Mouse (Mus musculus) heart, adult 9 months (tissue): Measurements from ENCODE around the gene Gigyf1.

Source experiments
- DNase-seq, 2 experiments: peaks; one replicate each; pipeline ENCODE4 v3.0.0; 2022; ENCODE audit warnings: low spot score in 2 of 2

The Gigyf1 gene

GRCm38 (mm10) chr5:137518436-137518835 is at the start of gene Gigyf1:
Gene Gigyf1, plus strand, starts transcription at chr5:137518548.
- no peak for DNase-seq

DNA sequence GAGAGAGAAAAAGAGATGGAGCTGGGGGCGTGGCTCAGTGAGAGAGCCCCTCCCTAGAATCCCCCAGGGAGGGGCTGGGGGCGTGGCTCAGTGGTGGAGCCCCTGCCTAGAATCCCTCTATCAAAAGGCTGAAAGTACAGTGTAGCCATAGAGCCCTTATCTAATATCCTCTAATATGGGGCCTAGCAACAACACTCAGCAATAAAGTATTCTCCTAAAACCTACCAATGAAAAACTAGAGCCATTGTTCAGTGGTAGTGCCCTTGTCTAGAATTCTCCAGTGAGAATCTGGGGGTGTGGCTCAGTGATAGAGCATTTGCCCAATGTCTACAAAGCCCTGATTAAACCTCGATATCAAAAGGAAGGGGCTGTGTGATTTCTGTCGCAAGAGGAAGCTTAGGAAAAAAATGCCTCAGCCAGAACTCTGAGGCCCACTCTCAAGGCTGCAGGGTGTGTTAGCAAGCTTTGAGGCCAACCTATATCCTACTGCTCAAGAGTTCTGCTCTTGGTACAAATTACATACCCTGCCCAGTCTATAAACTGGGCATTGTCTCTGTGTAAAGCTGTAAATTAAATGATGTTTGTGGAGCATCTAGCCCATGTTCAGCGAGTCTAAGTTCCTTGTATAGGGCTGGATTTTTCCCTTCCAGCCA is 46.0 kb upstream of the Gigyf1 start:
- DNase-seq: no peak

DNA sequence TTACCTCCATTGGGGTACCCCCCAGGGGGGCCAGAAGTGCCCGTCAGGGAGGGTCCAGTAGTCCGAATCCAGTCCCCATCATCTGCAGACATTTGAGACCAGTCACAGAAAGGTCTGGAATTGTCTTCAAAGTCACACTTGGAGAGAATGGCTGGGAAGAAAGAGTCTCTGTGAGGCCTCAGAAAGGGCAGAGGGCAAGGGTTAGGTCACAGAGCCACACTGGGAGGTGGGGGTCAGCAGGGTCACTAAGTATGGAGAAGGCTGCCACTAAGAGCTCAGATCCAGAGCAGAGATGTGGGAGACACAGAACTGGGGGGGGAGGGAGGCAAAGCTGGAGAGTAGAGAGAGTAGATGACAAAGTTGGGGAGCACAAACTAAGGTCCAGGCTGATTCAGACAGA is 44.0 kb upstream of the Gigyf1 start:
- no peak for DNase-seq

GRCm38 (mm10) chr5:137476964-137477363 is 41.4 kb upstream of the Gigyf1 start, which contains the start of gene Zan:
Gene Zan, minus strand, starts transcription at chr5:137477064.
- no peak for DNase-seq

GRCm38 (mm10) chr5:137481138-137481537 is 37.2 kb upstream of the Gigyf1 start:
- DNase-seq: peak; percentile 63 to 82

GRCm38 (mm10) chr5:137481897-137482296 is 36.5 kb upstream of the Gigyf1 start:
- DNase-seq: no peak

DNA sequence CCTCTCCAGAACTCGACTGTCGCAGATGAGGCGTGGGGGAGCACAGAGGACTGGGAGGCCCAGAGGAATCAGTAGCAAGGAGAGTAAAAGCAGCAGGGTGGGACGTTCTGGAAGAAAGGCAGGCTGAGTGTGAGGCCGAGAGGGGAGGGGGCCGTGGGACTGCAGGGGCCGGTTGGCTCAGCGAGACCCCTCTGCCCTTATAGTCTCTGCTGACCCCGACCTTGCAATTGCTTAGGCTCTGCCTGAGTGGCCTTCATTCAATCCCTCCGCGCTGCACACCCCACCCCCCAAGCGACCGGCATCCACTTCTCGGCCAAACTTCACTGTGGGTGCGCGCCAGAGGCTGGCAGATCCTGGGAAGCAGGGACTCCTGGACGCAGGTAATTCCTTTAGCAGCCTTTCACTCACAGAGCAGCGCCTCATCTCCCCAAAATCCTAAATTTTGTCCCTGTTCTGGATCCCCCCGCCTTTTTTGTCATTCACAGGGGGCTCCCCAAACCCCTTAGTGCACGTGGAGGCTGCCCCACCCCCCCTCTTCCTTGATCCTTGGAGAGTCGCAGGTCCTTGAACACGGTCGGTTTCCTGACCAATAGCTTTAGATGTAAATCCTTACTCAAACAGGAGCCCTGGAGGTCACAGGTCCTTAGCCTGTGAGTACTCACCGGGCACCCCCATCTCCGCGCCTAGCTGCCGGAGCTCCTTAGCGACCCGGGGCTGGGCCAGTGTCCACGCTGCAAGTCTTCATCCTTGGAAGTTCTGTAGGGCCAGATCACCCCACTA is 33.1 kb upstream of the Gigyf1 start:
- DNase-seq: no peak

GRCm38 (mm10) chr5:137485851-137486155 is 32.5 kb upstream of the Gigyf1 start:
- no peak for DNase-seq

GRCm38 (mm10) chr5:137487616-137488015 is 30.7 kb upstream of the Gigyf1 start:
- no peak for DNase-seq

- DNase-seq: peak; percentile 58 to 66
Measured at GRCm38 (mm10) chr5:137491559-137491958, 26.8 kb upstream of the Gigyf1 start.

- peak; percentile 50 to 51 for DNase-seq
Measured at GRCm38 (mm10) chr5:137493831-137494230, 24.5 kb upstream of the Gigyf1 start.

DNA sequence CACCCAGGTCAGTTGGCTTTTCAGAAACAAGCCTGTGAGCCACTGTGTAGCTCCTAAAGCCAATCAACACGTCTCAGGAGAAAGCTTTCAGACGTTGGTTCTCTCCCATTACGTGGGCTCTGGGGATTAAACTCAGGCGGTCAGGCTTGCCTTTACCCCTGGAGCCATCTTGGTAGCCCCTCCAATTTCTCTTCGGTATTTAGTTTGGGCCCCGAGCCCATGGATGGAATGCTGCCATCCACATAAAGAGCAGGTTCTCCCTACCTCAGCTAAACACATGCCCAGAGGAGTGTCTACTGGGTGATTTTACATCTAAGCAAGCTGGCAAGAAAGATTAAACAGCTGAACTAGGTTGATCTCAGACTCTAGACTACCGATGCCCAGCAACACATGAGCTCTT is 18.2 kb upstream of the Gigyf1 start:
- no peak for DNase-seq

GRCm38 (mm10) chr5:137501709-137502666 is 16.4 kb upstream of the Gigyf1 start, which contains the start of gene Pop7:
Gene Pop7, minus strand, starts transcription at chr5:137502518.
- DNase-seq: peak; percentile 99 to 100

- DNase-seq: no peak
Measured at GRCm38 (mm10) chr5:137502667-137503110, 15.7 kb upstream of the Gigyf1 start.

- no peak for DNase-seq
Measured at GRCm38 (mm10) chr5:137504041-137504440, 14.3 kb upstream of the Gigyf1 start.

DNA sequence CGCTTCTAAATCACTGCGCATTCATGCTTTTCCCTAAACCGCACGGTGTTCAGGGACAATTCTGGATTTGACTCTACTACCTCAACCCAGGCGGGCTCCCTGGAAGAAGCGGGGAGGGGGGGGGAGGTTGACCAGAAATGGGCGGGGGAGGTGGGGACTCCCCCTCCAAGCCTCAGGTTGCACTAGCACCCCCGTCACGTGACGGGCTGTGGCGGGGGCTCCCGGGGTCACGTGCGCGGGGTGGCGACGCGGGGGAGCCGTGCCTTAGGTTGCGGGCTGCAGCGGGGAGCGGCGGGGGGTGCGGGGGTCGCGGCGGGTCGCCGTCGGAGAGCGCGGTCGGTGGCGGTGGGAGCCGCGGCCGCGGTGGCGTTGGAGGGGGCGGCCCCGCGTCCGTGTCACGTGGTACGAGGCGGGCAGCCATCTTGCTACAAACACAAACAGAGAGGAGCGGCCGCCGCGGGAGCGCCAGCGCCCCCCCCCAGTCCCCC is 8.3 kb upstream of the Gigyf1 start:
- peak; percentile 87 to 88 for DNase-seq

- no peak for DNase-seq
Measured at GRCm38 (mm10) chr5:137510573-137511390, 7.6 kb upstream of the Gigyf1 start.

DNA sequence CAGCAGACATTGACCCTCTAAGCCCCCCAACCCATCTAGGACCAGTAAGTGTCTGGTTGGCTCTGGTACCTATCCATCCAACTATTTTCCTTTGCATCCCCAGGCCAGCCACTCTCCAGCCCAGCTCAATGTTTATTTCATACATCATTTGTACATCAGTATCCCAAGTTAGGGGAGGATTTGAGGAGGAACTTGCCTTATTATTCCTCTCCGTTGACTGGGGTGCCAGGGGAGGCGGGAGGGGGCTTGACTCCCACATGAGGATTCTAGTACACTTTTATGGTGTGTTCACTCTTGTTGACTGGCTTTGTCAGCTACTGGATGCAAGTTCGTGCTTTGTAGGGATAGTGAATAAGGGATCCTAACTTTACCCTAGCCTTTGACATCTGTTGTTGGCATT is 6.6 kb upstream of the Gigyf1 start:
- DNase-seq: no peak

GRCm38 (mm10) chr5:137512847-137513794 is 5.2 kb upstream of the Gigyf1 start:
- DNase-seq: no peak
